Mouse (Mus musculus) lung, adult 2 months (tissue): ENCODE data around the gene Dnajc27. TPM values are rescaled to one million over a fixed set of nuclear protein-coding genes. Genes with fewer than 3 reads are reported as not detected.

Experiments used
- DNase-seq: peaks from one replicate; pipeline ENCODE4 v3.0.0; 2022
- H3K4me1 ChIP-seq: fragments of 200-500 bp; 2 replicates; pipeline ENCODE4 v1.6.1; 2011; ENCODE audit warnings: low read length; ENCODE audit not compliant: control insufficient read depth, insufficient read depth
- H3K4me3 ChIP-seq: fragments of 200-500 bp; replicated peaks from 2 replicates; pipeline ENCODE3; 2011; ENCODE audit warnings: low read depth, mild to moderate bottlenecking, control low read depth, low read length; ENCODE audit errors: extremely low read depth
- CTCF ChIP-seq: fragments of 200-500 bp; IDR thresholded peaks from 2 replicates; pipeline ENCODE4 v1.5.1; 2011; ENCODE audit warnings: mild to moderate bottlenecking, low read length, control low read depth; ENCODE audit not compliant: insufficient read depth
- POLR2A ChIP-seq: fragments of 200-500 bp; IDR thresholded peaks from 2 replicates; pipeline ENCODE4 v1.6.1; 2011; ENCODE audit warnings: low read depth, mild to moderate bottlenecking, control low read depth, low read length, borderline replicate concordance; ENCODE audit errors: extremely low read depth
- WGBS: fragments of 180-500 bp; shearing (Covaris S2); methylation state at CpG from one replicate; pipeline ENCODE4 v1.1.7; 2018; 5-methylcytosine and 5-hydroxymethylcytosine counted together
- polyA plus RNA-seq: library from polyadenylated mRNA; depleted of rRNA; stranded (reverse); fragments of >200 nt; gene quantifications from 2 replicates; pipeline ENCODE4 v1.2.3, GENCODE M21; 2012; rRNA removed

Dnajc27 gene
- polyA plus RNA-seq = 6.5 and 8.8 TPM in 2 replicates

DNA sequence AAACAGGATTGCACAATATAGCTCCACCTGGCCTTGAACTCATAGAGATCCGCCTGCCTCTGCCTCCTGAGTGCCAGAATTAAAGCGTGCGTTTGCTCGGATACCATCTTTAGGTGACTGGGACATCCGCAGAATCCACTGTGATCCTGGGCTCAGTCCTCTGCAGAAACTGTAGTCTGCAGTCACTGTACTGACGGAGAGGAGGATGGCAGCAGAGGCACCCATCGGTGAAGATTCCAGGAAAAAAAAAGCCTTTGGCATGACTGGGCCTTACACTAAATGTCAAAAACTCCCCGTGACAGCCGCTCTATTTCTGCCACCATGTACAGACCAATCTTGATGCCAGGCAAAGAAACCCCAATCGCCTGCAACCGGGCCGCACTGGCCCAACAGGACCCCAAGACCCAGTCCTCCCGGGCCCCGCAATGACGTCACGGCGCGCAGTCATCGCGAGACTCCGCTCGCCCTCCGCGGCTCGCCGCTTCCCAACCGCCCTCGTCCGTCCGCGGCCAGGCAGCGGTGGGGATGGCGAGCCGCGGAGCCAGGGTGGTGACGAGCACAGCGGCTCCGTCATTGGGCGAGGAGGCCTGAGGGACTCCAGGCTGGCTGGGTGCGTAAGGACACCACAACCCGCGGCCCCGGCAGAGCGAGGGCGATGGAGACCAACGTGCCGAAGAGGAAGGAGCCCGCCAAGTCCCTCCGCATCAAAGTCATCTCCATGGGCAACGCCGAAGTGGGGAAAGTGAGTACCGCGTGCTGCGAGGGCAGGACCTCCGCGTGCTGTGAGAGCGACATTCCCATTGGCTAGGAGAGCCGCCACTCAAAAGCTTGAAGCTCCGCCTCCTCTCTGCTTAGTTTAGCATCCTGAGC, at the start of gene Dnajc27:
Gene Dnajc27, plus strand, starts transcription at position 452 of the 870 bp plus-strand sequence.
- H3K4me3 ChIP-seq = peak within 1 kb of the TSS; percentile 61
- TF ChIP-seq CTCF (no peak), POLR2A (peak; percentile 69; the same call in 1 of the 2 replicates)
- DNase-seq = peak; percentile 91
- H3K4me1 ChIP-seq = peaks cover 2% of the 10 kb centered on the region; the same call in 1 of the 2 replicates
- WGBS = 6% methylated on average over 59 of the region's 59 CpGs

DNA sequence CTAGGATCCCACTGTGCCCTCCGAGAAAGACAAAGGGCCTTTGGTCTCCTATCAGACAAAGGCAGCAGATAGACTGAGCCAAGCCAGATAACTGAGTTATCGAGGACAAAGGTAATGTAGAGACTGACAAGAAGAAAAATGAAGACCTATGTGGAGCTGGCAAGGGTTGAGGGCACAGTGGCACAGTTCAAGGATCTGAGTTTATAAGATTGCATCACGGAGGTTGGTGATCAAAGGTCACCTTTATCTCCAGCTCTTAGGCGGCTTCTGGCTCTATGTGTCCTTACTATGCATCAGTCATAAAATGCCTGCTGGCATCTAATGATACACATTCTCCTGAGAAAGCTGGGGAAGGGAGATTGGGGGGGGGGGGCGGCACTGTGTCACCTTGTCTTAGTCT, 46.2 kb upstream of the Dnajc27 start:
- no peak for DNase-seq
- TF ChIP-seq CTCF (no peak), POLR2A (no peak)

DNA sequence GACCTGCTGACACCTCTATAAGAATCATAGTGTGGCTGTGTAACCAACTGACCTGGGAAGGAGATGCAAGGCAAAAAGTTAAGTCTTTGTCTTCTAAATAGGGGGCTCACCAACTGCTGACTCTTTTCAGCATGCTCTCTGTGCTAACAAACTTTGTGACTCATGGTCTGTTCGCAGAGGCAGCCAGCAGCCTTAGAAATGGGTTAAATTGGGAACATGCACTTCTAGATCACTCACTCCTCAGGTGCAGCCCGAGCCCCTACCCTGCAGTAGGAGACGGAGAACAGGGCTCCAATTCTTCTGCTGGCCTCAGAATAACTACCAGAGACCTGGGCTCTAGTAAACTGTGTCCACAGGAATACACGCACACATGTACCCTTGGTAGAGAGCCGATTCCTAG, 44.9 kb upstream of the Dnajc27 start:
- TF ChIP-seq POLR2A (no peak), CTCF (no peak)
- DNase-seq = no peak
- 0 out of 2 replicates have a peak, but pooled peaks cover 2% of the 10 kb centered on the region for H3K4me1 ChIP-seq
- WGBS = 43% methylated on average over 5 of the region's 5 CpGs
- no peak overlapping the region for H3K4me3 ChIP-seq

More for the DNA sequence above, 46.2 kb upstream of the Dnajc27 start:
- WGBS = 90% methylated on average over 5 of the region's 5 CpGs
- 0 out of 2 replicates have a peak, but pooled peaks cover 2% of the 10 kb centered on the region for H3K4me1 ChIP-seq
- H3K4me3 ChIP-seq = no peak overlapping the region

DNA sequence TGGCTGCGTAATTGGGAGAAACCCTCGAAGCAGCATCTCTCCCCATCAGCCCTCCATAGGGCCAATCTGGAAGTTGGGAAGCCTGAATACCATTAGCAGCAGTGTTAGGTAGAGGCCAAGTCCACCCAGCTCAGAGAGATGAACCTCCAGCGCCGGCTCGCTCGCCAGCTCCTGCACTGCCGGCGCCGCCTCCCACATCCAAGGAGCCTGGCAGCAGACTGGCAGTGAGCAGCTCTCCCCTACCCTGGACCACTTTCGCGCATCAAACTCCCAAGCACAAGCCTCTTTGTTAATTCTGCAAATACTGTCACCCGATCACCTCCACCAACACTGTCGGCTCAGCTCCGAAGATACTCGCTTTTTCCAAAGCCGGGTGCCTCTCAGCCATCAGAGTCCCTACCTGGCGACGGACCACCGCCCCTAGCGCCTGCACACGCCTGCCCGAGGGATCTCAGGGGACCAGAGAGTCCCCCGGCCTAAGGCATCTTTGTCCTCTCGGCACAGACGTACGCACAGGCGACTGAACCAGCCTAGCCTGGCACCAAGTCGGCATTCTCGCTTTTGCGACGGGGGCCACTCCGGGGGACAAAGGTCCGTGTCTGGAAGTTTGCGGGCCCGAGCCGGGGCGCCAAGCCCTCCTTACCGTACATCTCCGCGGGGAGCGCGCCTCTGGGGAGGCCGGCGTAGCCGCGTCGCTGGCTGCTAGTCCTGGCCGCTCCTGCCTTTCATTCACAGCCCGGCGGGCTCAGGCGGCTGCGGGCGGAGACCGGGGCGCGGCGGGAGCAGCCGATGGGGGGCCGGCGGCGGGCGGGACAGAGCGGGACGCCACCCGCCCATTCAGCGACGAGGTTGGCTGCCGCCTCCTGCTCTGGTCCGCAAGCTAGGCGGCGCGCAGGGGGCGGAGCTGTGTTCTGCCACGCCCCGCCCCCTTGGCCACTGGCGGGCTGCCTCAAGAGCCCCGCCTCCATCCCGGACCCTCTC, 44.0 kb upstream of the Dnajc27 start, which contains the start of gene Efr3b:
Gene Efr3b, minus strand, starts transcription at position 855 of the 981 bp plus-strand sequence.
- 0 out of 2 replicates have a peak, but pooled peaks cover 2% of the 10 kb centered on the region for H3K4me1 ChIP-seq
- peak; percentile 64 for DNase-seq
- under 1% methylated on average over 78 of the region's 78 CpGs for WGBS
- TF ChIP-seq CTCF (no peak), POLR2A (no peak)
- peak within 1 kb of the TSS; percentile 50 for H3K4me3 ChIP-seq

DNA sequence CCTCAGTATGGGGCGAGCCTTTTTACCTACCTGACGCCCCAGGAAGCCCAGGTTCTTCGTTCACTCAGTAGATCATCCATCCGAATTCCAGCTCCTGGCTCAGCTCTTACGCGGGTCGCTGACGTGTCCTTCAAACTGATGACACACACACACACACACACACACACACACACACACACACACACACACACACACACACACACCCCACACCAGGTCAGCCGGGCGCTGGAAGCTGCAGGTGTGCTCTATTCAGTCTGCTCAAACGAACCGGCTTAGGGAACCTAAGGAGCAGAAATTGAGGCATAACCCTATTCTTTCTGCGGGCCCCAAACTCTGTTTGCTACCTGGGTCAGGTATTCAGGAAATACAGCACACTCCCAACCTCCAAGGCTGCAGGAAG, 43.3 kb upstream of the Dnajc27 start:
- WGBS = 3% methylated on average over 13 of the region's 13 CpGs
- 0 out of 2 replicates have a peak, but pooled peaks cover 2% of the 10 kb centered on the region for H3K4me1 ChIP-seq

DNA sequence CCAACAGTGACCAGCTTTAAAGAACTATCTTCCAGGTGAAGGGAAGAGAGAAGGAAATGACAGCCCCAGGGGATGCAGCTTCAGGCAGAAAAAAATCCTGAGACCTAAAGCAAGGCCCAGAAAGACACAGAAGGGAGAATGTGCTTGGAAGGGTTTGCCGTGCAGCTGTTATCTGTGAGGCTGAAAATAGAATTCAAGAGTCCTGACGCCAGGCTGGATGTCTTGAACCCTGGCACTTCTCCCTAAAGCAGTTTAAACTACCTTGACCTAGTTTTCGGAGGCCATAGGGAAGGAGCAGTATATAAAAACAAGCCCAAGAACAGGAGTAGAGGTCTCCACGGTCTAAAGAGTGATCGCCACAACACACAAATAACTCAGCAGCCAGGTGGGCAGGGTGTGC, 40.0 kb upstream of the Dnajc27 start:
- Histone ChIP-seq H3K4me1 (0 out of 2 replicates have a peak, but pooled peaks cover 2% of the 10 kb centered on the region), H3K4me3 (no peak overlapping the region)
- TF ChIP-seq CTCF (no peak), POLR2A (no peak)
- DNase-seq = no peak
- WGBS = 66% methylated on average over 5 of the region's 5 CpGs

More for the DNA sequence above, 43.3 kb upstream of the Dnajc27 start:
- peak overlapping the region; percentile 50 for H3K4me3 ChIP-seq
- no peak for DNase-seq
- TF ChIP-seq CTCF = no peak

DNA sequence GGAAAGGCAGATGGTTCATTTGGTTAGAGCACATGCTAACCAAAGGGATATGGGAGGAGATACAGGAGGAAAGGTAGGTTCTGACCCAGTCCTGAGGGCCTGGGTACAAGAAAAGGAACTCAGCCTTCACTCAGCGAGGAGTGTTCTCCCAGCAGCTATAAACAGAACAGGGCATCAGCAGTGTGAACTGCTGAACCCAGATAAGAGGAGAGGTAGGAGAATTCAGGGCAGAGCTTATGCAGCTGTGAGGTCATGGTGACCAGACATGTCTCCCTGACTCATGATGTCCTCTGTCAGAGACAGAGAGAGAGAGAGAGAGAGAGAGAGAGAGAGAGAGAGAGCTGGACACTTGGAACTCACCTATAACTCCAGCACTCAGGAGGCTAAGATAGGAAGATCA, 36.4 kb upstream of the Dnajc27 start:
- Histone ChIP-seq H3K4me1 (no peaks in the 10 kb centered on the region), H3K4me3 (no peak overlapping the region)
- TF ChIP-seq CTCF = no peak
- TF ChIP-seq POLR2A = no peak
- DNase-seq = no peak
- 50% methylated on average over 1 of the region's 1 CpGs for WGBS

DNA sequence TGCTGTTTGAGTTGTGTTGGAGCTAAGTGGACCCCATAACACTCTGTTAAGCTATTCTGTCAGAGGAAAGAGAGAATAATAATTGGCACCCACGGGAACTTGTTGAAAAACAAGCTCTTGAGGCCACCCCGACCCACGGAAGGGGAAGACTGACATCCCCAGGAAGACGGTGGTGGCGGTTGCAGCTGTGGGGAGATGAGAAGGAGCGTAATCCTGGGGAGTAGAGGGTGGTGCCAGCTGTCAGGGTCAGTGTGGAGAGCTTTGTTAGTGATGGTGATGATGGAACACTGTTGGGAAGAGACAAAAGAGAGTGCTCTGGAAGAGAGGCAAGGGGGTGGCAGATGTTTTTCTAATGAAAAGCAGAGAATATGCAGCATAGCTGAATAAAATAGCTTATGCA, 34.4 kb upstream of the Dnajc27 start:
- no peak for DNase-seq
- WGBS = 42% methylated on average over 6 of the region's 6 CpGs
- no peak overlapping the region for H3K4me3 ChIP-seq
- no peaks in the 10 kb centered on the region for H3K4me1 ChIP-seq
- TF ChIP-seq POLR2A = no peak
- TF ChIP-seq CTCF = no peak

DNA sequence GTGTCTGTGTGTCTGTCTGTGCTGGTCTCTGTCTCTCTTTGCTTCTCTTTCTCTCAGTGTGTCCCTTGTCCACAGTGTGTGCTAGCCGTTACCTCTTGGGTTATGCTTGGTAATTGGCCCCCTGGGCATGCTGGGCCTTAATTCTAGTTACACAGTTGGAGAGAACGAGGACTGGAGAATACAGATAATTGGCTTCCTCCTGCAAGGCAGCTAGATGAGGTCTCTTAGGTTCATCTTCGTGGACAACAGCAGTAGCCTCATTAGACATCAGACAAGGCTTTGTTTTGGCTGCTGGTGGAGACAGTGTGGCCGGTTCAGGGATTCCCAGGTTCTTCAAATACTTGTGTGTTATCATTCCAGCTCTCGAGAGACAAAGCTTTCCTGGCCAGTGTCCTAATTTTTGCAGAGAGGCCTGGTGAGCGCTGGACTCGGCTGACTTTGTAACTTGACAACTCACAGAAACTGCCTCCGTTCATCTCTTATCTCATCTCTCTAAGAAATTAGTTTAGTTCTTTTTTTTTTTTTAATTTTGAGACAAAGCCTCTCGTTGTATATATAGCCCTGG, 31.4 kb upstream of the Dnajc27 start:
- WGBS = 65% methylated on average over 9 of the region's 9 CpGs
- DNase-seq = no peak
- H3K4me3 ChIP-seq = no peak overlapping the region
- H3K4me1 ChIP-seq = no peaks in the 10 kb centered on the region
- TF ChIP-seq CTCF = no peak
- no peak for TF ChIP-seq POLR2A

DNA sequence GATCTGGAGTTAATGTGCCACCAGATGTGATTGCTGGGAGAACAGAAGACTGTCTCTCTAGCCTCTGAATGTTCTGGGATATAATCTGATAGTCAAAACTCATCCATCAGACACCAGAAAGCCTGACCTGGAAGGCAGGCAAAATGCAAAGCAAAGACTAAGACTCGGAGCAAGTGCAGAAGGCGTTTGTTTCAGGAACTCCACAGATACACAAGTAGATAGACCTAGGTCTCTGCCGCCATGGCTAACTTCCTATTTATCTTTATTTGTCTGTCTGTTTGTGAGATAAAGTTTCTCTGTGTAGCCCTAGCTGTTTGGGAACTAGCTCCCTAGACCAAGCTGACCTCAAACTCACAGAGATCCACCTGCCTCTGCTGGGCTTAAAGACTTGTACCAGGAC, 28.7 kb upstream of the Dnajc27 start:
- WGBS = 48% methylated on average over 3 of the region's 3 CpGs
- H3K4me3 ChIP-seq = no peak overlapping the region
- no peak for DNase-seq
- no peaks in the 10 kb centered on the region for H3K4me1 ChIP-seq
- TF ChIP-seq CTCF = no peak
- no peak for TF ChIP-seq POLR2A
